Mouse (Mus musculus) heart, embryonic 13.5 days (tissue): ENCODE measurements around the gene Tnk1. TPM values are rescaled to one million over a fixed set of nuclear protein-coding genes. Genes with fewer than 3 reads are reported as not detected.
"Not testable (repeated sequence)": the region's sequence is repeated elsewhere in the genome, so short reads cannot be mapped to it uniquely, and the experiment has no call there.

ENCODE experiments used
- ATAC-seq: fragments of 200-750 bp; cut with Nextera tagmentation; 2 replicates; pipeline ENCODE4 v1.8.0; 2017; ENCODE audit warnings: moderate TSS enrichment; ENCODE audit not compliant: insufficient number of reproducible peaks, low FRiP score, low TSS enrichment; ENCODE audit errors: extremely low read depth
- H3K27ac ChIP-seq: fragments of 300-500 bp; sonication (generic); replicated peaks from 2 replicates; pipeline ENCODE4 v1.5.1; 2015; ENCODE audit warnings: moderate library complexity, mild to moderate bottlenecking, inconsistent platforms
- H3K27me3 ChIP-seq: fragments of 300-500 bp; sonication (generic); replicated peaks from 2 replicates; pipeline ENCODE4 v1.6.1; 2015; ENCODE audit warnings: mild to moderate bottlenecking, inconsistent platforms
- H3K36me3 ChIP-seq: fragments of 300-500 bp; sonication (generic); 2 replicates; pipeline ENCODE4 v1.6.1; 2015; ENCODE audit warnings: mild to moderate bottlenecking, inconsistent platforms
- H3K4me1 ChIP-seq: fragments of 300-500 bp; sonication (generic); 2 replicates; pipeline ENCODE4 v1.6.1; 2015; ENCODE audit warnings: inconsistent platforms
- H3K4me2 ChIP-seq: fragments of 300-500 bp; sonication (generic); 2 replicates; pipeline ENCODE4 v1.6.1; 2015; ENCODE audit warnings: inconsistent platforms, mild to moderate bottlenecking, moderate library complexity
- H3K4me3 ChIP-seq: fragments of 300-500 bp; sonication (generic); 2 replicates; pipeline ENCODE4 v1.5.1; 2015; ENCODE audit warnings: moderate library complexity, mild to moderate bottlenecking, inconsistent platforms
- H3K9ac ChIP-seq: fragments of 300-500 bp; sonication (generic); 2 replicates; pipeline ENCODE4 v1.6.1; 2015; ENCODE audit warnings: inconsistent platforms, mild to moderate bottlenecking, moderate library complexity
- H3K9me3 ChIP-seq: fragments of 300-500 bp; sonication (generic); 2 replicates; pipeline ENCODE4 v1.6.1; 2016; ENCODE audit warnings: inconsistent platforms
- WGBS: fragments of 180-500 bp; shearing (Covaris S2); methylation state at CpG from one replicate; pipeline ENCODE4 v1.1.7; 2015; ENCODE audit warnings: mixed read lengths; 5-methylcytosine and 5-hydroxymethylcytosine counted together
- polyA plus RNA-seq: library from polyadenylated mRNA; unstranded; fragments of >200 nt; fragmentation: Nextera tagmentation; extraction: Ambion mirVana; gene quantifications from 2 replicates; pipeline ENCODE4 v1.2.1, GENCODE M21; 2015

The Tnk1 gene
- polyA plus RNA-seq, 1 experiment from 2014 or later: 0.56 TPM

GRCm38 (mm10) chr11:69878399-69878798 is 19.9 kb upstream of the Tnk1 start:
- Histone ChIP-seq H3K4me2 (peak overlapping the region; percentile 91), H3K4me1 (peaks cover 53% of the 10 kb centered on the region), H3K27ac (no peak overlapping the region), H3K36me3 (no peaks in the 10 kb centered on the region), H3K9ac (0 out of 2 replicates have a peak overlapping the region, but pooled peaks have one; percentile 2), H3K27me3 (no peaks in the 10 kb centered on the region), H3K9me3 (no peaks in the 10 kb centered on the region), H3K4me3 (no peak overlapping the region)
- 84% methylated on average over 3 of the region's 3 CpGs for WGBS
- no peak for ATAC-seq

DNA sequence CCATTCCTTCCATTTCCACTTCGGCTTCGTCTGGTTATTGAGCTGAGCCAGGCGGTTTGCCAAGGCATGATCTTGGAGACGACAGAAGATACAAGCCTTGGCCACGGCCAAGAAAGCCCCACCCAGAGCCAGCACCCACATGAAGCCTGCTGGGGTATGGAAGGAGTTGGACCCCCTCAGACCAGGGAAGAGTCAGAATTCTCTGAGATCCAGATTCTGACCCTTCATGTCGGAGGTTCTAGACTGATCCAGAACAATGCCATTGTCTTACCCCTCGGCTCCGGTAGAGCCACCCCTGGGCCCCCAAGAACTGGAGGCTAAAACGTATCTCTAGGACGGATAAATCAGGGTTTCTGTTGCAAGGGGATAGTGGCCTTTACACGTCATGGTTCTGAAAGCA is 19.3 kb upstream of the Tnk1 start, which contains the start of gene Tmem95:
TSS of gene Tmem95 (minus strand) at position 141 of the 400 bp plus-strand sequence.
- H3K9ac ChIP-seq: peak within 1 kb of the TSS; percentile 68
- H3K4me3 ChIP-seq: peak within 1 kb of the TSS; percentile 32
- H3K9me3 ChIP-seq: no peaks in the 10 kb centered on the region
- peak within 1 kb of the TSS; percentile 91 for H3K4me2 ChIP-seq
- peaks cover 53% of the 10 kb centered on the region for H3K4me1 ChIP-seq
- ATAC-seq: no peak
- no peak within 1 kb of the TSS for H3K27ac ChIP-seq
- no peaks in the 10 kb centered on the region for H3K27me3 ChIP-seq
- 80% methylated on average over 11 of the region's 11 CpGs for WGBS
- no peaks in the 10 kb centered on the region for H3K36me3 ChIP-seq

GRCm38 (mm10) chr11:69876867-69877266 is 18.3 kb upstream of the Tnk1 start:
- Histone ChIP-seq H3K27ac (peak overlapping the region; percentile 74), H3K4me1 (peaks cover 48% of the 10 kb centered on the region), H3K4me2 (peak overlapping the region; percentile 60), H3K36me3 (no peaks in the 10 kb centered on the region), H3K9ac (peak overlapping the region; percentile 68), H3K4me3 (peak overlapping the region; percentile 32), H3K9me3 (no peaks in the 10 kb centered on the region), H3K27me3 (no peaks in the 10 kb centered on the region)
- no peak for ATAC-seq
- 3% methylated on average over 12 of the region's 12 CpGs for WGBS

DNA sequence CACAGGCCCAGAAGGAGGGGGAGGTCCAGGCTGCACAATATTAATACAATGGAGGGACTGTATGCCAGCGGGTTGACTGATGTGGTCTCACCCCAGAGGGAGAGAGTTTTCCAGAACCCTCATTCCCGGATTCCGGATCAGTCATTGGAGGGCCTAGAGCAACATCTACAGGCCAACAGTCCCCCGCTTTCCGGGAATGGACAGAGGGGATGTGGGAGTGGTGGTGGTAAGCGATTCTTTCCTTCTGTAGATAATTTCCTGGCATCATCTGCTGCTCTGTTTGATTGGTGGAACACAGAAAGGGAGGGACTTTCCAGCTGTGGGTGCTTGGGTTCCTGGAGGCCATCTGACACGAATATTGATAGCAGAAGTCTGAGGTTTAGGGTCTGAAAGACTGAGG is 17.7 kb upstream of the Tnk1 start:
- no peaks in the 10 kb centered on the region for H3K36me3 ChIP-seq
- H3K9me3 ChIP-seq: no peaks in the 10 kb centered on the region
- peaks cover 41% of the 10 kb centered on the region for H3K4me1 ChIP-seq
- H3K27ac ChIP-seq: peak overlapping the region; percentile 74
- H3K27me3 ChIP-seq: no peaks in the 10 kb centered on the region
- ATAC-seq: no peak
- no peak overlapping the region for H3K4me2 ChIP-seq
- no peak overlapping the region for H3K4me3 ChIP-seq
- H3K9ac ChIP-seq: peak overlapping the region; percentile 48; the same call in 1 of the 2 replicates
- whole genome bisulfite sequencing: 40% methylated on average over 7 of the region's 7 CpGs

DNA sequence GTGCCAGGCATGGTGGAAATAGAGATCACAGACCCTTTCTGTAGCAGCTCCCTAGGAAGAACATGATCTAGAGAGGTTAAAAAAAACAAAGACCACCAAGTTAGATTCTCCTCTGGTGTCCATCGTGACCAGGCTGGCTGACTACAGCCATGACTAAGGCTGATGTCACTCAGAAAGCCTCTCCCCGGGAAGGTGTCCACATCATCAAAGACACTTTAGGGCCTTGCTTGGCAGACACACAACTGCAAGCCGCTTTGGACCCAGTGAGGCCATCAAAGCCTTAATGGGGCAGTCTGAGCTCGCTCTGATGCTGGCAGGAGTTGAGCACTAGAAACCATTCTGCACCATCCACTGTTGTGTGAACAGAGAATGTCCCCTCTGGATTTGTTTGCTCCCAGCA is 13.9 kb upstream of the Tnk1 start:
- peaks cover 18% of the 10 kb centered on the region for H3K4me1 ChIP-seq
- H3K9me3 ChIP-seq: no peaks in the 10 kb centered on the region
- no peak overlapping the region for H3K27ac ChIP-seq
- H3K27me3 ChIP-seq: no peaks in the 10 kb centered on the region
- H3K4me3 ChIP-seq: no peak overlapping the region
- no peak overlapping the region for H3K9ac ChIP-seq
- ATAC-seq: no peak
- 68% methylated on average over 4 of the region's 4 CpGs for WGBS
- no peak overlapping the region for H3K4me2 ChIP-seq
- no peaks in the 10 kb centered on the region for H3K36me3 ChIP-seq

DNA sequence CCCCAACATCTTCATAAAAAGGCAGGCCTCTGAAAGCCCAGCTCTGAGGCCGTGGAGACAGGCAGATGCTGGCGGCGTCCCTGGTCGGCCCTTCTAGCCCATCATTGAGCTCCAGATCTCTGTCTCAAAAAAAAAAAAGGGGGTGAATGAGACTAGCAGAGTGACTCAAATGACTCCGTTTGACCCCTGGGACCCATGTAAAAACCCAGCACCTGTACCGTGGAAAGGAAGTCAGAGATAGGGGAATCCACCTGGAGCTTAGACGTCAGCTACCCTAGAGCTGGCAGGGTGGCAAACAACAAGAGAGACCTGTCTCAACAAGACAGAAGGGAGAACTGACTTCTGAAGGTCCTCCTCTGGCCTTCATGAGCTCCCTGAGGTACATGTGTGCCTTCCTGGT is 13.3 kb upstream of the Tnk1 start:
- 80% methylated on average over 7 of the region's 7 CpGs for WGBS
- no peaks in the 10 kb centered on the region for H3K27me3 ChIP-seq
- no peak overlapping the region for H3K4me3 ChIP-seq
- no peak for ATAC-seq
- no peak overlapping the region for H3K27ac ChIP-seq
- no peaks in the 10 kb centered on the region for H3K36me3 ChIP-seq
- no peak overlapping the region for H3K4me2 ChIP-seq
- peaks cover 17% of the 10 kb centered on the region for H3K4me1 ChIP-seq
- H3K9me3 ChIP-seq: no peaks in the 10 kb centered on the region
- H3K9ac ChIP-seq: no peak overlapping the region

DNA sequence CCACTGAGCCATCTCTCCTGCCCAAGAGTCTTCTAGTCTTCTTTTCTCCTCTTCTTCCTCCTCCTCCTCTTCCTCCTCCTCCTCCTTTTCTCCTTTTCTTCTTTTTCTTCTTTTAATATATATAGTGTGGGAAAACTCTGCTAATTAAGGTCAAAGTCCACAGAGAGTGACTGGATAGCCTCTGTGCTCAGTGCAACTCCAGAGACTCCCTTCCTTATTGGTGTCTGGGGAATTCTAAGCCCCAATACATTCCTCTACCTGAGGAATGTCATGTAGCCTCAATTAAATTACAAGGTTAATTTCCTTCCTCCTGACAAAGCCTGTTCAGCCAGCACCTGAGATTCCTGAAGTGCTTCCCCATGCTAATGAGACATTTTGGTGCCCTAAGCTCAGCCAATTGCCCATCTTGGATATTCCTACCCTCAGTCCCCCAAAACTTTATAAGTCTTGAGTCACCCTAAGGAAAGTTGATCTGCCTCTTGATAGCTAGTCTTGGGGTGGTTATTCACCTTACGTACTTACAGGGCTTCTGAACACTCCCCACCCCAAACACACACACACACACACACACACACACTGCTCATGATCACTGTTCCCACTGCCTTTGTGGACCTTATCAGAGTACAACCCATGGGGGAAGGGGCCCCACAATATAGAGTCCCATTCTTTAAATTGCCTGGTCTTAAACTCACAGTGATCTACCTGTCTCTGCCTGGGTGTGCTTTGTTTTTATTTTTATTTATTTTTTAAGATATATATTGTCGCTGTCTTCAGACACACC is 11.9 kb upstream of the Tnk1 start:
- WGBS: 78% methylated on average over 2 of the region's 2 CpGs
- no peak for ATAC-seq

DNA sequence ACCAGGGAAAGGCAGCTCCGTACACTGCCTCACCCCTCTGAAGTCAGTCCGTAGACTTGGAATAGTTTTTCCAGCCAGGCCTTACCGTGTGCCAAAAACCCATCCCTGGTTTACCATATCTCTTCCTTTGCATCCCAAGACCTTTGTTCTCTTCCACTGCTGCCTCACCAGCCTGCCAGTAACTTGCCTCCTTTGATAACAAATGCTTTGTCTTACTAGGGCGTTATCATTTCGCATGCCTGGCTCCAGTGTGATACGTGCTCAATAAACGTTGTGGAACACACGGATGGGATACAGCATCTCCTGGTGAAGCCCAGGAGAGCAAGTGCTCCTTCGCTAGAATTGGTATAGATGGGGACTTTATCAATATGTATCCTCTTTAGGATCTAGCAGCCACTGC is 8.8 kb upstream of the Tnk1 start:
- H3K27me3 ChIP-seq: no peaks in the 10 kb centered on the region
- no peak overlapping the region for H3K4me2 ChIP-seq
- 36% methylated on average over 9 of the region's 9 CpGs for WGBS
- H3K36me3 ChIP-seq: no peaks in the 10 kb centered on the region
- H3K9ac ChIP-seq: no peak overlapping the region
- peaks cover 14% of the 10 kb centered on the region for H3K4me1 ChIP-seq
- ATAC-seq: no peak
- H3K27ac ChIP-seq: no peak overlapping the region
- H3K9me3 ChIP-seq: no peaks in the 10 kb centered on the region
- H3K4me3 ChIP-seq: no peak overlapping the region

More for the DNA sequence above, 11.9 kb upstream of the Tnk1 start:
- Histone ChIP-seq H3K9me3 (no peaks in the 10 kb centered on the region), H3K36me3 (no peaks in the 10 kb centered on the region), H3K27me3 (no peaks in the 10 kb centered on the region), H3K27ac (no peak overlapping the region), H3K4me2 (no peak overlapping the region), H3K4me1 (peaks cover 5% of the 10 kb centered on the region; the same call in 1 of the 2 replicates), H3K9ac (no peak overlapping the region), H3K4me3 (no peak overlapping the region)

DNA sequence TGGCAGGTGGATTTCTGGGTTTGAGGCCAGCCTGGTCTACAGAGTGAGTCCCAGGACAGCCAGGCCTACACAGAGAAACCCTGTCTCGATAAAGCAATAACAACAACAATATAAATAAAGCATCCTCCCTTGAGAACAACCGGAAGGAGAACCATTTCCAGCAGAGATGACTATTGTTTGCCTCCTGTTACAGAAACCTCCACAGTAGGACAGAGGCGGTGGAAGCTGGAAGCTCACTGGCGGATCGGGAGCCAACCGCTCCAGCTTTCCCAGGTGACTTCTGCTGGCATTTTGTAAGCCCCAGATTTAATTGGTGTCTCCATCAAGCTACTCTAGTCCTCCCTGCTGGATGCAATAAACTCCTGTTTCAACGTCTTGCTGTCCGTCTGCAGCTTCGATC is 7.0 kb upstream of the Tnk1 start:
- WGBS: 88% methylated on average over 9 of the region's 9 CpGs
- Histone ChIP-seq H3K27ac (no peak overlapping the region), H3K9me3 (no peaks in the 10 kb centered on the region), H3K4me2 (no peak overlapping the region), H3K9ac (no peak overlapping the region), H3K36me3 (no peaks in the 10 kb centered on the region), H3K27me3 (no peaks in the 10 kb centered on the region), H3K4me3 (no peak overlapping the region), H3K4me1 (peaks cover 14% of the 10 kb centered on the region)
- no peak for ATAC-seq

GRCm38 (mm10) chr11:69864138-69864860 is 5.8 kb upstream of the Tnk1 start:
- H3K4me2 ChIP-seq: no peak overlapping the region
- H3K36me3 ChIP-seq: no peaks in the 10 kb centered on the region
- WGBS: 54% methylated on average over 8 of the region's 8 CpGs
- peak overlapping the region; percentile 65 for H3K27ac ChIP-seq
- H3K4me1 ChIP-seq: peaks cover 14% of the 10 kb centered on the region
- H3K4me3 ChIP-seq: no peak overlapping the region
- no peaks in the 10 kb centered on the region for H3K9me3 ChIP-seq
- H3K9ac ChIP-seq: no peak overlapping the region
- peaks cover 8% of the 10 kb centered on the region for H3K27me3 ChIP-seq
- no peak for ATAC-seq

DNA sequence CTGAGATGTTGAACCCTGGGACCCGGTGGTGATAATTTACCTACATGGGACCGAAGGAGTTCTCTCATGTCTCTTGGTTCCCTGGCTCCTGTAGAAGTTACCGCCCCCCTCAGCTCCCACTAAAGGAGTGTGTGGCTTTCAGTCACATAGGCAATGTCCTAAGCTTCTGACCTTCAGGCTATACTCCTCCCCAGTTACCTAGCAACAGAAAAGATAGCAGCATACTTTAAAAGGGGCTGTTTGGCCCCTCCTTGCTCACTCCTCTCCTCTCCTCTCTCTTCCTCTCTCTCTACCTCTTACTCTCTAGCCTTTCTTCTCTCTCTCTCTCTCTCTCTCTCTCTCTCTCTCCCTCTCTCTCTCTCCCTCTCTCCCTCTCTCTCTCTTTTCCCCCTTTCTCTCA is 5.2 kb upstream of the Tnk1 start:
- peak overlapping the region; percentile 65 for H3K27ac ChIP-seq
- H3K27me3 ChIP-seq: peaks cover 14% of the 10 kb centered on the region
- not testable (repeated sequence) for H3K4me2 ChIP-seq, H3K9ac ChIP-seq, ATAC-seq, H3K4me3 ChIP-seq, H3K9me3 ChIP-seq, H3K36me3 ChIP-seq
- H3K4me1 ChIP-seq: peaks cover 14% of the 10 kb centered on the region
- 54% methylated on average over 3 of the region's 3 CpGs for WGBS
